Mouse (Mus musculus) layer of hippocampus, adult 2 months (tissue): ENCODE results near the gene Ncf2. TPM values are rescaled to one million over a fixed set of nuclear protein-coding genes. Genes with fewer than 3 reads are reported as not detected.
"Not testable (repeated sequence)": the region's sequence is repeated elsewhere in the genome, so short reads cannot be mapped to it uniquely, and the experiment has no call there.

Source experiments
- DNase-seq, 2 experiments: peaks; one replicate each; pipeline ENCODE4 v3.0.0; 2022; ENCODE audit warnings: low spot score in 2 of 2
- H3K27ac ChIP-seq: fragments of 200-600 bp; 2 replicates; pipeline ENCODE4 v1.8.1; 2022
- H3K4me3 ChIP-seq: fragments of 200-600 bp; 2 replicates; pipeline ENCODE4 v1.8.1; 2022; ENCODE audit warnings: mild to moderate bottlenecking
- CTCF ChIP-seq: fragments of 200-600 bp; conservative IDR thresholded peaks from 2 replicates; pipeline ENCODE4 v1.8.1; 2022; ENCODE audit warnings: antibody characterized with exemption, mild to moderate bottlenecking, moderate library complexity
- long read RNA-seq, 2 experiments: library from polyadenylated mRNA; stranded (forward); transcript quantifications; one replicate each; pipeline ENCODE4 v2.0.0; 2021; ENCODE audit warnings: borderline mapping rate in 2 of 2
- total RNA-seq, 2 experiments: library from RNA; stranded (reverse); gene quantifications; 2 replicates each; pipeline ENCODE4 v1.2.3; 2021

Gene Ncf2
- total RNA-seq, result 1 to 10 TPM; 1.9 to 2.9 TPM
- long read RNA-seq, experiment 1, partial matches to known transcripts, result 0 of 9 reads
- long read RNA-seq, experiment 1, other reads (novel, unspliced or antisense), result 8 of 9 reads
- long read RNA-seq, experiment 2, partial matches to known transcripts, result 0 of 10 reads
- long read RNA-seq, experiment 2, other reads (novel, unspliced or antisense), result 9 of 10 reads

- Histone ChIP-seq H3K27ac (no peak within 1 kb of the TSS; the same call in 1 of the 2 replicates), H3K4me3 (no peak within 1 kb of the TSS)
- no peak for TF ChIP-seq CTCF
- DNase-seq, result no peak
These were observed at the start of gene Ncf2 for GRCm38 (mm10) chr1:152799897-152800296. Gene Ncf2, plus strand, starts transcription at chr1:152800194.

GRCm38 (mm10) chr1:152750312-152750965 is 49.6 kb upstream of the Ncf2 start, which contains the start of gene Apobec4:
Gene Apobec4, plus strand, starts transcription at chr1:152750551.
- peak in 1 of 2 experiments; percentile 54 for DNase-seq
- Histone ChIP-seq H3K4me3 (peak within 1 kb of the TSS; percentile 31), H3K27ac (peak within 1 kb of the TSS; percentile 76)
- TF ChIP-seq CTCF, result no peak

GRCm38 (mm10) chr1:152761791-152762190 is 38.2 kb upstream of the Ncf2 start:
- TF ChIP-seq CTCF, result no peak
- Histone ChIP-seq H3K4me3 (no peak overlapping the region), H3K27ac (no peak overlapping the region)
- no peak for DNase-seq

- peak; percentile 96 to 98 for DNase-seq
- TF ChIP-seq CTCF, result no peak
- Histone ChIP-seq H3K4me3 (peak within 1 kb of the TSS; percentile 98), H3K27ac (peak within 1 kb of the TSS; percentile 95)
These were observed 33.8 kb upstream of the Ncf2 start, which contains the start of the genes Rgl1 and Arpc5 for GRCm38 (mm10) chr1:152766032-152766772. Gene Rgl1, minus strand, starts transcription at chr1:152766351. Gene Arpc5, plus strand, starts transcription at chr1:152766542.

- peak overlapping the region; percentile 95 for H3K27ac ChIP-seq
- no peak for DNase-seq
- TF ChIP-seq CTCF, result no peak
- peak overlapping the region; percentile 98 for H3K4me3 ChIP-seq
These were observed 32.9 kb upstream of the Ncf2 start for GRCm38 (mm10) chr1:152766804-152767748.

GRCm38 (mm10) chr1:152767749-152768488 is 32.1 kb upstream of the Ncf2 start:
- Histone ChIP-seq H3K27ac (peak overlapping the region; percentile 95), H3K4me3 (peak overlapping the region; percentile 98)
- TF ChIP-seq CTCF, result peak; percentile 89
- peak; percentile 90 to 91 for DNase-seq

GRCm38 (mm10) chr1:152771016-152771415 is 29.0 kb upstream of the Ncf2 start:
- Histone ChIP-seq H3K4me3 (no peak overlapping the region; the same call in 1 of the 2 replicates), H3K27ac (peak overlapping the region; percentile 54; the same call in 1 of the 2 replicates)
- TF ChIP-seq CTCF, result no peak
- peak; percentile 48 to 55 for DNase-seq

- not testable (repeated sequence) for DNase-seq, H3K27ac ChIP-seq, H3K4me3 ChIP-seq
These were observed 25.4 kb upstream of the Ncf2 start for GRCm38 (mm10) chr1:152774601-152775000.

GRCm38 (mm10) chr1:152779071-152779737 is 20.8 kb upstream of the Ncf2 start:
- H3K27ac ChIP-seq, result no peak overlapping the region
- peak; percentile 91 for TF ChIP-seq CTCF

GRCm38 (mm10) chr1:152784620-152785019 is 15.4 kb upstream of the Ncf2 start:
- DNase-seq, result no peak
- TF ChIP-seq CTCF, result no peak
- Histone ChIP-seq H3K27ac (no peak overlapping the region), H3K4me3 (no peak overlapping the region)

More at GRCm38 (mm10) chr1:152779071-152779737, 20.8 kb upstream of the Ncf2 start:
- DNase-seq, result peak; percentile 53 to 83
- H3K4me3 ChIP-seq, result no peak overlapping the region

GRCm38 (mm10) chr1:152785446-152785845 is 14.5 kb upstream of the Ncf2 start:
- H3K27ac ChIP-seq, H3K4me3 ChIP-seq, DNase-seq: not testable (repeated sequence)
